Mouse (Mus musculus): ENCODE results near the gene Arhgdia.

DNA sequence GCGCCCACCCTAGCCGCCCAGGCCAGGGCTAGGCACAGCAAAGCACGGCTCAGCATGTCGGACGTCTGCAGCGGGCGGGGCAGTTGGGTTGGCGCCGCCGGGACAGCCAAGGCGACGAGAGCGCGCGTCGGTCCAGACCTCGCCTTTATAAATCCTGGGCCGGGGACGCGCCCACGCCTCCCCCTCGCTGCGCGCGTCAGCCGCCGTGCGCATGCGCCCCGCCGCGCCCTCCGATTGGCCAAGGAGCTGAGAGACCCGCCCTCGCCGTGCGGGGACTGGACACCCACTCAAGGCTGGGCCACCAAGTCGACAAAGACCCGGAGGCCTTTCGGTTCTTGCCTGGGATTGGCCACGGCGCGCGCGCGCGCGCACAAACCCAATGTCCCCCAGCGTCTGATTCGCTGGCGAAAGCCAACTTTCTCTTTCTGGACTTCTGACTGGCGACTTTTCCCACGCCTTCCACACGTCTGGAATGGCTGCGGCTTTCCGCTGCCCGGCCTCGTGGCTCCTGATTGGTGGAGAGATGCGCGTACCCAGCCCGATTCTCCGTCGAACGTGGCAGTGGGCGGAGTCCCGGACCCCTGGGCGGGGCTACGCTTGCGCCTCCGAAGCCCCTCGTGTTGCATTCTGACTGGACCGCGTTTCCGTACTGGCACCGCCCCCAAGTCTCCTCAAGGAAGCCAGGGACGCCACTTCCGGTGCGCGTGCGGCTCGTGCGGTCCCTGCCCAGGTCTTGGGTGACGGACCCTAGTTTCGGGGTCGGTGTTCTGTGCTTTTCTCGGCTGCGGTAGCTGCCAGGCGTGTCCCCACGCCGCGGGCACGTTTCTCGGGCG is 8.5 kb downstream of the Arhgdia start, which contains the start of gene P4hb:
- TF ChIP-seq CTCF (IDR thresholded peaks at IDR 0.05; ENCODE audit: low read depth, low read length), result no peak
- peak; percentile 17; the same call in 1 of the 2 replicates for TF ChIP-seq EP300 (IDR thresholded peaks at IDR 0.05; ENCODE audit: insufficient read depth, low read depth, low read length)
